Mouse (Mus musculus): ENCODE data around the gene Erich4. TPM values are rescaled to one million over a fixed set of nuclear protein-coding genes. Genes with fewer than 3 reads are reported as not detected.
A peak's percentile ranks its signal among the peaks of the same experiment; 100 is the strongest.

Erich4 gene
- polyA plus RNA-seq, 1 experiment from 2014 or later, result not detected

DNA sequence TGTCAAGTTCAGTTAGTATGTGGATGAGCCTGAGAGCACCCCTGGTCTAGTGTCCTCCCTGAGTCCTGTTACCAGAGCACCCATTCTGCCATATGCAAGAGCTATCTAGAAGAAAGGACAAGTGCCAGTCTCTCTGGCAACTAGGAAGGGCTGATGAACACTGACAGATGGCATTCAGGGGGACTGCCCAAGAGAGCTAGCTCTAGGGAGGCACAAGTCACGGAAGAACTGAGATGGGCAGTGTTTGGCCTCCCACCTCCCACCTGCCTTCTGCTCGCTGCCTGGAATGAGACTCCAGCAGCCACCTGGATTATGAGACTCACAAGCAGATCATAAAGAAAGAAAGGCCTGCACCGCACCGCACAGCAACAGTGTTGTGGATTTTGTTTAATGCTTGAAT, 24.1 kb upstream of the Erich4 start:
- H3K4me2 ChIP-seq (replicated peaks), result no peak overlapping the region
- H3K9ac ChIP-seq (replicated peaks), result no peak overlapping the region
- no peaks in the 10 kb centered on the region for H3K27me3 ChIP-seq
- H3K27ac ChIP-seq (replicated peaks), result no peak overlapping the region; the same call in 1 of the 2 replicates
- H3K9me3 ChIP-seq, result no peaks in the 10 kb centered on the region
- 0 out of 2 replicates have a peak, but pooled peaks cover 5% of the 10 kb centered on the region for H3K4me1 ChIP-seq
- 0 out of 2 replicates have a peak, but pooled peaks have one; percentile 46 for ATAC-seq (replicated peaks)
- H3K4me3 ChIP-seq, result no peak overlapping the region
- H3K36me3 ChIP-seq, result no peaks in the 10 kb centered on the region
- WGBS, result 79% methylated on average over 4 of the region's 4 CpGs

- Histone ChIP-seq H3K9me3 (no peaks in the 10 kb centered on the region), H3K4me3 (no peak overlapping the region), H3K27ac (replicated peaks) (no peak overlapping the region), H3K4me1 (0 out of 2 replicates have a peak, but pooled peaks cover 5% of the 10 kb centered on the region), H3K9ac (replicated peaks) (no peak overlapping the region), H3K36me3 (0 out of 2 replicates have a peak, but pooled peaks cover 2% of the 10 kb centered on the region), H3K4me2 (replicated peaks) (no peak overlapping the region), H3K27me3 (no peaks in the 10 kb centered on the region)
- 95% methylated on average over 5 of the region's 5 CpGs for WGBS
- no peak for ATAC-seq (replicated peaks)
Observed at GRCm38 (mm10) chr7:25637099-25637498, 21.4 kb upstream of the Erich4 start.

- no peak for ATAC-seq (replicated peaks)
- WGBS, result 75% methylated on average over 3 of the region's 3 CpGs
- peaks cover 4% of the 10 kb centered on the region; the same call in 1 of the 2 replicates for H3K36me3 ChIP-seq
Observed at GRCm38 (mm10) chr7:25636373-25636772, 20.7 kb upstream of the Erich4 start.

GRCm38 (mm10) chr7:25632679-25633078, 17.0 kb upstream of the Erich4 start:
- Histone ChIP-seq H3K4me2 (replicated peaks) (no peak overlapping the region), H3K27me3 (peaks cover 5% of the 10 kb centered on the region; the same call in 1 of the 2 replicates), H3K36me3 (peaks cover 16% of the 10 kb centered on the region), H3K9ac (replicated peaks) (no peak overlapping the region), H3K4me3 (no peak overlapping the region), H3K9me3 (no peaks in the 10 kb centered on the region), H3K27ac (replicated peaks) (no peak overlapping the region), H3K4me1 (peaks cover 2% of the 10 kb centered on the region; the same call in 1 of the 2 replicates)
- 91% methylated on average over 5 of the region's 5 CpGs for WGBS
- no peak for ATAC-seq (replicated peaks)

More at GRCm38 (mm10) chr7:25636373-25636772, 20.7 kb upstream of the Erich4 start:
- Histone ChIP-seq H3K9ac (replicated peaks) (no peak overlapping the region), H3K4me3 (no peak overlapping the region), H3K27me3 (no peaks in the 10 kb centered on the region), H3K27ac (replicated peaks) (no peak overlapping the region), H3K4me2 (replicated peaks) (no peak overlapping the region), H3K9me3 (no peaks in the 10 kb centered on the region), H3K4me1 (0 out of 2 replicates have a peak, but pooled peaks cover 5% of the 10 kb centered on the region)

DNA sequence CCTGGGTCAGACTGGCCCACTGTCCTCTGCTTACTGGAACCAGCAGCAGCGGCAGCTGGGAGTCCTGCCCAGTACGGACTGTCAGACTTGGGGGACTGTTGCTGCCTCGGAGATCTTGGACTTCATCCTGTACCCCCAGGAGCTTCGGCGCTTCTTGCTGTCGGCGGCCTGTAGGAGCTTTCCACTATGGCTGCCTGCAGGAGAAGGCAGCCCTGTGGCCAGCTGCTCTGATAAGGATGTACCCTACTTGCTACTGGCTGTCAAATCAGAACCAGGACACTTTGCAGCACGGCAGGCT, 12.6 kb upstream of the Erich4 start:
- no peak for ATAC-seq (replicated peaks)
- H3K36me3 ChIP-seq, result peaks cover 16% of the 10 kb centered on the region

DNA sequence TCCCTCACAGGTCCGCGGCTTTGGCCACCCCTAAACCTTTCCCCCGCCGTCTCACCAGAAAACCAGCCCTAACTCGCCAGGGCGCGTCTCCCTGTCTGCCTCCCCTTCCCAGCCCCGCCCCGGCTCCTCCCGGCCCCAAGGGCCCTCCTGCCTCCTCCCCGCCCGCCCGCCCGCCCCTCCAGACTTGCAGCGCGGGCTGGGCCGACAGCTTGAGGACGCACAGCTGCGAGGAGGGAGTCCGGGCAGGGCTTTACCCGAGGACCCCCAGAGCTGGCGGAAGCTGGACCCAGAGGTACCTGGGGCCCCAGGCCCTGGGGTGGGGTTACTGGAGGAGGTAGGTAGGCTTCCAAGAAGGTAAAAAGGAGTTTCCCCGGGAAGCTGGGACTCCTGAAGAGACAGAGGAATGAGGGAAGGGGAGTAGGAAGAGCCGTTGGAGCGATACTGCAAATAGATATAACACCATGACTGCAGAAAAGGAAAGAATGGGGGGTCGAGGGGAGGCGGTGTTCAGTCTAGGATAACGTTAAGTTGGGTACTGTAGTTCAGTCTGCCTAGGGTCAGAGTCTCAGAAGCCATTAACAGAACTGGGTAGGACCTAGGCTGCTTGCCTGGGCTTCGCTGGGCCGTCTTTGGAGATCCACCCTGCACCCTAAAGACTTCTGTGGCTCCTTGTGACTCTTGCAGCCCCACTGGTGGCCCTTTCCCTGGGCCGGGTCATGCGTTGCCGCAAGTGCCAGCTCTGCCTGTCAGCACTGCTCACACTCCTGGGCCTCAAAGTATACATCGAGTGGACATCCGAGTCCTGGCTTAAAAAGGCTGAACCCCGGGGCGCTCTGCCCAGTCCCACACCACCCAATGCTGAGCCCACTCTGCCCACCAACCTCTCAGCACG, 12.0 kb upstream of the Erich4 start:
- H3K4me2 ChIP-seq (replicated peaks), result peak overlapping the region; percentile 33
- peaks cover 5% of the 10 kb centered on the region; the same call in 1 of the 2 replicates for H3K27me3 ChIP-seq
- H3K9me3 ChIP-seq, result no peaks in the 10 kb centered on the region
- peaks cover 14% of the 10 kb centered on the region for H3K4me1 ChIP-seq
- H3K27ac ChIP-seq (replicated peaks), result no peak overlapping the region
- WGBS, result 19% methylated on average over 38 of the region's 38 CpGs
- peak; percentile 42; the same call in 1 of the 2 replicates for ATAC-seq (replicated peaks)
- H3K36me3 ChIP-seq, result peaks cover 16% of the 10 kb centered on the region
- H3K9ac ChIP-seq (replicated peaks), result no peak overlapping the region
- H3K4me3 ChIP-seq, result peak overlapping the region; percentile 8

More for the DNA sequence above, 12.6 kb upstream of the Erich4 start:
- no peak overlapping the region for H3K4me3 ChIP-seq
- 69% methylated on average over 8 of the region's 8 CpGs for WGBS
- H3K27ac ChIP-seq (replicated peaks), result no peak overlapping the region
- H3K9me3 ChIP-seq, result no peaks in the 10 kb centered on the region
- peaks cover 5% of the 10 kb centered on the region; the same call in 1 of the 2 replicates for H3K27me3 ChIP-seq
- no peak overlapping the region for H3K9ac ChIP-seq (replicated peaks)
- no peak overlapping the region for H3K4me2 ChIP-seq (replicated peaks)
- H3K4me1 ChIP-seq, result peaks cover 14% of the 10 kb centered on the region

- Histone ChIP-seq H3K27ac (replicated peaks) (no peak within 1 kb of the TSS), H3K9ac (replicated peaks) (no peak within 1 kb of the TSS), H3K27me3 (peaks cover 5% of the 10 kb centered on the region; the same call in 1 of the 2 replicates), H3K9me3 (no peaks in the 10 kb centered on the region), H3K4me3 (peak within 1 kb of the TSS; percentile 8), H3K4me2 (replicated peaks) (peak within 1 kb of the TSS; percentile 33), H3K36me3 (peaks cover 14% of the 10 kb centered on the region), H3K4me1 (peaks cover 14% of the 10 kb centered on the region)
- 0 out of 2 replicates have a peak, but pooled peaks have one; percentile 23 for ATAC-seq (replicated peaks)
- WGBS, result 18% methylated on average over 29 of the region's 29 CpGs
Observed at GRCm38 (mm10) chr7:25626509-25627430, 11.1 kb upstream of the Erich4 start, which contains the start of gene B3gnt8. B3gnt8 (plus strand) TSS chr7:25626654.

DNA sequence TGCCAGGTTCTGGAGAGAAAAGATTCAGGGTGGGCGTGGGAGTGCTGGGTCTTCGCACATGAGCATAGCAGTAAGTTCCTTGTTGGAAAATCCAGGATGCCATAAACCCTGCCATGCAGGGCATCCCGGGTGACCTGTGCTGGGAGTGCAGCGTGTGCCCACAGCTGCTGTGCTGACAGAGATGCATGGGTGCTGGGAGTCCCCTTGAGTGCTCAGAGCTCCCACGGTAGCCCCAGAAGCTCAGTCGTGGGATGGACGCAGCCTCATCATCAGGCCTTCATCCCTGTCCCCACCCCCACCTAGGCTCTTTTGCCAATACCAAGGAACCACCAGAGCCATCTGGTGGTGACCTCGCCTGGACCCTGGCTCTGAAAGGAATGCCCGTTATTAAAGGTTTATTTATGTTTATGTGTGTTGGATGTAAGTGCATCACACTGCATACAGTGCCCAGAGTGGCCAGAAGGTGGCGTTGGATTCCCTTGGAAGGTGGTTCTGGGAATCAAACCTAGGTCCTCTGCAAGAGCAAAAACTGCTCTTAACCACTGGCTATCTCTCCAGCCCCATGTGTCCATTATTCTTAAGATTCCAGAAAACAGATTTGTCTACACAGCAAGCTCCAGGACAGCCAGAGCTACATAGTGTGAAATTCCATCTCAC, 10.0 kb upstream of the Erich4 start:
- Histone ChIP-seq H3K27me3 (peaks cover 5% of the 10 kb centered on the region; the same call in 1 of the 2 replicates), H3K4me1 (peaks cover 14% of the 10 kb centered on the region), H3K27ac (replicated peaks) (no peak overlapping the region), H3K4me2 (replicated peaks) (no peak overlapping the region), H3K4me3 (no peak overlapping the region), H3K9ac (replicated peaks) (no peak overlapping the region), H3K36me3 (peaks cover 7% of the 10 kb centered on the region), H3K9me3 (no peaks in the 10 kb centered on the region)
- 74% methylated on average over 10 of the region's 10 CpGs for WGBS
- ATAC-seq (replicated peaks), result no peak

DNA sequence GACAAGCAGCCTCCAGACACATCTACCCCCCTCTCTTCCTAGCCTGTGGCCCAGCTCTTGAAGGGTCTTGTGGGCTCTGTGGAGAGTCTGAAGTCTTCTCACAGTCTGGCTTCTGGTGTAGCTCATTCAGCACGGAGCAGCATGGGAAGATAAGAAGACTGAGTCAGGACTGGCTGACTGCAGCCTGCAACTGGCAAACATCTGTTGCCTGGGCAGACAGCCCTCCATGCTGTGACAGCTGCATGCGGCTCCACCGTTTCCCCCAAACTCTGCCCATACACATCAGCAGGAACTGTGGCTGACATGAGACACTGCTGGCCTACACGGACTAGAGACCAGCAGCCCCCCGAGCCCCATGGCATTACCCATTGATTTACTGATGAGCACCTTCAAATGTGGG, 9.2 kb upstream of the Erich4 start:
- no peak overlapping the region for H3K9ac ChIP-seq (replicated peaks)
- no peak overlapping the region for H3K4me2 ChIP-seq (replicated peaks)
- no peaks in the 10 kb centered on the region for H3K9me3 ChIP-seq
- H3K27me3 ChIP-seq, result peaks cover 5% of the 10 kb centered on the region; the same call in 1 of the 2 replicates
- peaks cover 16% of the 10 kb centered on the region for H3K4me1 ChIP-seq
- peaks cover 2% of the 10 kb centered on the region; the same call in 1 of the 2 replicates for H3K36me3 ChIP-seq
- H3K27ac ChIP-seq (replicated peaks), result no peak overlapping the region
- H3K4me3 ChIP-seq, result no peak overlapping the region
- 87% methylated on average over 5 of the region's 5 CpGs for WGBS
- no peak for ATAC-seq (replicated peaks)

GRCm38 (mm10) chr7:25623857-25624370, 8.2 kb upstream of the Erich4 start:
- Histone ChIP-seq H3K27ac (replicated peaks) (no peak overlapping the region), H3K36me3 (peaks cover 2% of the 10 kb centered on the region; the same call in 1 of the 2 replicates), H3K27me3 (peaks cover 5% of the 10 kb centered on the region; the same call in 1 of the 2 replicates), H3K9ac (replicated peaks) (no peak overlapping the region), H3K4me2 (replicated peaks) (no peak overlapping the region), H3K9me3 (no peaks in the 10 kb centered on the region), H3K4me3 (no peak overlapping the region), H3K4me1 (peaks cover 20% of the 10 kb centered on the region)
- 89% methylated on average over 11 of the region's 11 CpGs for WGBS
- ATAC-seq (replicated peaks), result no peak

DNA sequence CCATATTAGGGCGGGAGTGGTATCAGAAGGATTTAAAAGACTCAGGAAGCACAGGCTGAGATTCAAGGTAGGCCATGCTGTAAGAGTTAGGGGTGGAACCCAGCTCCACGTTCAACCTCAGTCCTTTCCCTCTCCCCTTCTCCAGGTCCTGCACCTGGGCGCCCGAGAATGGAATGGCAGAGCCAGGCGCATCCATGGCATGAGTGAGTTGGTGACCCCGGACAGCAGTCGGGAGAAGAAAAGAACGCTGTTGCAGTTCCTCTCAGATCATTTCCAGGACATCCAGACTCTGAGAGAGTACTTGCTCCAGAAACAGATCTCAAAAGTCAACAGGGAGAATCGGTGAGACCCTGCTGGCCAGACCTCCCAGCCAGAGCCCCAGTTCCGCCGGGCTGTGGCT, 5.1 kb upstream of the Erich4 start:
- H3K27me3 ChIP-seq, result no peaks in the 10 kb centered on the region
- ATAC-seq (replicated peaks), result no peak
- WGBS, result 90% methylated on average over 11 of the region's 11 CpGs

More for the DNA sequence above, 5.1 kb upstream of the Erich4 start:
- Histone ChIP-seq H3K27ac (replicated peaks) (no peak overlapping the region), H3K4me2 (replicated peaks) (no peak overlapping the region), H3K9me3 (no peaks in the 10 kb centered on the region), H3K9ac (replicated peaks) (no peak overlapping the region), H3K4me3 (no peak overlapping the region), H3K4me1 (peaks cover 9% of the 10 kb centered on the region), H3K36me3 (peaks cover 2% of the 10 kb centered on the region; the same call in 1 of the 2 replicates)

Measured in forebrain, embryonic 15.5 days (tissue).